Mouse (Mus musculus): ENCODE measurements around the gene Minpp1. TPM values are rescaled to one million over a fixed set of nuclear protein-coding genes. Genes with fewer than 3 reads are reported as not detected.
A peak's percentile ranks its signal among the peaks of the same experiment; 100 is the strongest.
"Not testable (repeated sequence)": the region's sequence is repeated elsewhere in the genome, so short reads cannot be mapped to it uniquely, and the experiment has no call there.

Minpp1 gene
- total RNA-seq (2017): 98.8 and 100 TPM in 2 replicates

- ATAC-seq (replicated peaks; ENCODE audit: low read depth, poor library complexity, severe bottlenecking): peak; percentile 81
These were observed at the start of gene Minpp1 for GRCm38 (mm10) chr19:32485681-32486105. Gene Minpp1, plus strand, starts transcription at chr19:32485769.

GRCm38 (mm10) chr19:32439356-32439755 is 46.2 kb upstream of the Minpp1 start:
- ATAC-seq (replicated peaks; ENCODE audit: low read depth, poor library complexity, severe bottlenecking): no peak

GRCm38 (mm10) chr19:32441568-32441967 is 44.0 kb upstream of the Minpp1 start:
- no peak for ATAC-seq (replicated peaks; ENCODE audit: low read depth, poor library complexity, severe bottlenecking)

GRCm38 (mm10) chr19:32448931-32449330 is 36.6 kb upstream of the Minpp1 start:
- ATAC-seq (replicated peaks; ENCODE audit: low read depth, poor library complexity, severe bottlenecking): no peak

GRCm38 (mm10) chr19:32452231-32452630 is 33.3 kb upstream of the Minpp1 start:
- ATAC-seq (replicated peaks; ENCODE audit: low read depth, poor library complexity, severe bottlenecking): no peak

- no peak for ATAC-seq (replicated peaks; ENCODE audit: low read depth, poor library complexity, severe bottlenecking)
These were observed 28.8 kb upstream of the Minpp1 start for GRCm38 (mm10) chr19:32456744-32457143.

- not testable (repeated sequence) for ATAC-seq (replicated peaks; ENCODE audit: low read depth, poor library complexity, severe bottlenecking)
These were observed 27.9 kb upstream of the Minpp1 start for GRCm38 (mm10) chr19:32457631-32458030.

GRCm38 (mm10) chr19:32463037-32463436 is 22.5 kb upstream of the Minpp1 start:
- no peak for ATAC-seq (replicated peaks; ENCODE audit: low read depth, poor library complexity, severe bottlenecking)

GRCm38 (mm10) chr19:32465228-32465627 is 20.3 kb upstream of the Minpp1 start:
- peak; percentile 47 for ATAC-seq (replicated peaks; ENCODE audit: low read depth, poor library complexity, severe bottlenecking)

- no peak for ATAC-seq (replicated peaks; ENCODE audit: low read depth, poor library complexity, severe bottlenecking)
These were observed 19.1 kb upstream of the Minpp1 start, which contains the start of gene Rpl9-ps6 for GRCm38 (mm10) chr19:32466478-32466877. Gene Rpl9-ps6, minus strand, starts transcription at chr19:32466578.

GRCm38 (mm10) chr19:32467325-32467724 is 18.2 kb upstream of the Minpp1 start:
- no peak for ATAC-seq (replicated peaks; ENCODE audit: low read depth, poor library complexity, severe bottlenecking)

- ATAC-seq (replicated peaks; ENCODE audit: low read depth, poor library complexity, severe bottlenecking): peak; percentile 82
These were observed 15.5 kb upstream of the Minpp1 start for GRCm38 (mm10) chr19:32470059-32470497.

- no peak for ATAC-seq (replicated peaks; ENCODE audit: low read depth, poor library complexity, severe bottlenecking)
These were observed 14.9 kb upstream of the Minpp1 start for GRCm38 (mm10) chr19:32470570-32471263.

- ATAC-seq (replicated peaks; ENCODE audit: low read depth, poor library complexity, severe bottlenecking): peak; percentile 56; the same call in 1 of the 2 replicates
These were observed 9.4 kb upstream of the Minpp1 start for GRCm38 (mm10) chr19:32476016-32476711.

GRCm38 (mm10) chr19:32476712-32477052 is 8.9 kb upstream of the Minpp1 start:
- no peak for ATAC-seq (replicated peaks; ENCODE audit: low read depth, poor library complexity, severe bottlenecking)

- ATAC-seq (replicated peaks; ENCODE audit: low read depth, poor library complexity, severe bottlenecking): 0 out of 2 replicates have a peak, but pooled peaks have one; percentile 26
These were observed 5.3 kb upstream of the Minpp1 start for GRCm38 (mm10) chr19:32480255-32480654.

GRCm38 (mm10) chr19:32480791-32481442 is 4.7 kb upstream of the Minpp1 start:
- ATAC-seq (replicated peaks; ENCODE audit: low read depth, poor library complexity, severe bottlenecking): no peak

GRCm38 (mm10) chr19:32481511-32481910 is 4.1 kb upstream of the Minpp1 start:
- no peak for ATAC-seq (replicated peaks; ENCODE audit: low read depth, poor library complexity, severe bottlenecking)

GRCm38 (mm10) chr19:32484941-32485660 is 468 bp upstream of the Minpp1 start:
- 0 out of 2 replicates have a peak, but pooled peaks have one; percentile 13 for ATAC-seq (replicated peaks; ENCODE audit: low read depth, poor library complexity, severe bottlenecking)

- peak; percentile 77 for ATAC-seq (replicated peaks; ENCODE audit: low read depth, poor library complexity, severe bottlenecking)
These were observed 646 bp downstream of the Minpp1 start for GRCm38 (mm10) chr19:32486106-32486724.
